Mouse (Mus musculus): ENCODE results near the gene Crtc3.

Gene Crtc3

GRCm38 (mm10) chr7:80685639-80686038, 3.0 kb downstream of the Crtc3 start:
- no peak for DNase-seq (ENCODE audit: low read depth, low spot score)

DNA sequence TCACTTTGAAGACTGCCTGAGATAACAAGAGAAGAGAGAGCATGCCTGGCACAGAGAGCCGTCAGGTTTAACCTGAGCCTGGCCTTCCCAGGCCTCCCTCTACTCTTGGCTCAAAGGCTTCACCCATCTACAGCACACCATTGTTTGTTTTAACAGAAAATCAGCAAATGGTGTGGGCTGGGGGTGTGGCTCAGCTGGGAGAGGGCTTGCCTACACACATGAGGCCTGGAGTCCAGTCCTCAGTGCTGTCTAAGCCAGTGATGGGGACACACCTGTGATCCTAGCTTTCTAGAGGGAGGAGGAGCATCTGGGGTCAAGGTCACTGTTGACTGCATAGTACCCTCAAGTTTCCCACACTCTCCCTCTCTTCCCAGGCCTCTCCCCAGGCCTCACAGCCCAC, 6.0 kb downstream of the Crtc3 start:
- no peak for DNase-seq (ENCODE audit: low read depth, low spot score)

- no peak for DNase-seq (ENCODE audit: low read depth, low spot score)
Observed at GRCm38 (mm10) chr7:80680218-80680847, 8.3 kb downstream of the Crtc3 start.

DNA sequence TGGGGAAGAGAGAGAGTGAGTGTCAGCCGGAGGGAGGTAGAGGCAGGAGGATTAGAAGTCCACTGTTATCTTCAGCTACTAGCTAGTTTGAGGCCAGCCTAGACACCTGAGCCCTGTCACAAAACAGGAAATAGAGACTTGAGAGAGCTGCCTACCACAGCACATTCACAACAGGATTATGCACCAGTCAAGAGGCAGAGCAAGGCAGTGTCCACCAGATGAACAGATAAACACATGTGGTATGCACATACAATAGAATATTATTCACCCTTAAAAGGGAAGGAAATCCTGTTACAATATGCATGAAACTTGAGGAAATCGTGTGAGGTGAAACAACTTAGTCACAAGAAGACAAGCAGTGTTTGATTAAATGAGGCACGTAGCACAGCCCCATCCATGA, 16.4 kb downstream of the Crtc3 start:
- DNase-seq (ENCODE audit: low read depth, low spot score), result no peak

GRCm38 (mm10) chr7:80670889-80671288, 17.8 kb downstream of the Crtc3 start:
- DNase-seq (ENCODE audit: low read depth, low spot score), result no peak

DNA sequence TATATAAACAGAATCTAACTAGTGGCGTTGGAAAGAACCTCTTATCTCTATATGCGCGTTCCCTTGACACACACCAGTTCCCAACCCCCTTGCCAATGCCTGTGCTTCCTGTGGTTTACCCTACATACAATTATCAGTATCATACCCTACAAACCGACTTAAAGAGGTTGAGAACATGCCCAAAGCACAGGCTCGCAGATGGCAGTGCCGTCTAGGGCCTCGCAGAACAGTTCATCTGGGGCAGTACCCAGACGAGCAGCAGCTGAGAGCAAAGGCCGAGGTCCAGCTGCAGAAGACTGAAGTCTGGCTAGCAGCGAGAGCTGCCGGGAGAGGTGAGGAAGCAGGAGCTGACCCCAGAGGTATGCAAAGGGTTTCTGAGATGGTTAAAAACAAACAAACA, 21.5 kb downstream of the Crtc3 start:
- DNase-seq (ENCODE audit: low read depth, low spot score), result no peak

- DNase-seq (ENCODE audit: low read depth, low spot score), result no peak
Observed at GRCm38 (mm10) chr7:80666198-80666915, 22.3 kb downstream of the Crtc3 start.

GRCm38 (mm10) chr7:80661082-80661481, 27.6 kb downstream of the Crtc3 start:
- DNase-seq (ENCODE audit: low read depth, low spot score), result no peak

- DNase-seq (ENCODE audit: low read depth, low spot score), result no peak
Observed at GRCm38 (mm10) chr7:80660619-80661018, 28.1 kb downstream of the Crtc3 start.

- DNase-seq (ENCODE audit: low read depth, low spot score), result no peak
Observed at GRCm38 (mm10) chr7:80657896-80658295, 30.8 kb downstream of the Crtc3 start.

- no peak for DNase-seq (ENCODE audit: low read depth, low spot score)
Observed at GRCm38 (mm10) chr7:80655350-80656013, 33.2 kb downstream of the Crtc3 start.

DNA sequence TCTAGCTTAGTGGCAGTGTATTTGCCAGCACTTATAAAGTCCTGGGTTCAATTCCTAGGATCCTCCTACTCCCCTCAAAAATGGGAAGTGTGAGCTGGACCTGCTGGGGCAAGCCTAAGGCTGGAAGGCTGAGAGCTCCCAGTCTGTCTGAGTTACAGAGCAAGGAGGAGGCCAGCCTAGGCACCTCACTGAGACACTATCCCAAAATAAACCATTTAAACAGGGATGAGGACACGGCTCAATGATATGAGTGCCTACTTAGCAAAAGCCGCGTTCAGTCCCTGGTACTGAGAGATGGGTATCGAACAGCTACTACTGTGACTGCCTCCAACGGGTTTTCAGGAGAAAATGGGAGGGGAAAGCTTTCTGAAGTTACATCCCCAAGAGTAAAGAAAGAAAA, 33.8 kb downstream of the Crtc3 start:
- DNase-seq (ENCODE audit: low read depth, low spot score), result no peak

DNA sequence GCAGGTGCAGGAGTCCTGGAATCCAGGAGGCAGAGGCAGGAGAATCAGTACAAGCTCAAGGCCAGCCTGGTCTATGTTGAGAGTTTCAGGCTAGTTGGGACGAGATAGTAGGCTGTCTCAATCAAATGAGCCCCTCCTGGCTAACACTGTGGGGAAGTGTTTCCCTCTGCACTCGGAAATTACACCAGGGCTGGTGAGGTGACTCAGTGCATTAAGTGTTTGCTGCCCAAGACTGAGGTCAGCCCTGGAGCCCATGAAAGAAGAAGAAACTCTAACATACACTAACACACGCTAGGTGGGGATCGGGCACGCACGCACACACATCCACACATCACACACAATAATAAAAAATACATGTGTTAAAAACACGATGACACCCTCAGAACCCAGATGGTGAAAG, 34.3 kb downstream of the Crtc3 start:
- no peak for DNase-seq (ENCODE audit: low read depth, low spot score)

DNA sequence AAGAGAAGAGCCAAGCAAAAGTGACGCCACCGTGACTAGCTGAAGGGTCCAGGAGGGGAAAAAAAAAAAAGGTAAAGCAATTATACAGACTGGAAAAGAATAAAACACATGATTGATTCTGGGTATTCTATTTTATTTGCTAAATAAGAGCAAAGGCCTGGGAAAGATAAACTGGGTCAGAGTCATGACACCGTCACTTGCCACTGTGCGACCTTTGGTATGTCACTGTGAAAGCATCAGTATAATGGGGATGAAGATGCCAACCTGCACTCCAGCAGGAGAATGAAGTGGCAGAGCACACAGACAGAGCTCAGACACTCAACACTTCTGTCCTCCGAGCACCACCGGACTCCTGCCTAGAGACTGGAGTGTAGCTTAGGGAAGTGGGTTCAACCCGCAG, 34.7 kb downstream of the Crtc3 start:
- DNase-seq (ENCODE audit: low read depth, low spot score), result no peak

DNA sequence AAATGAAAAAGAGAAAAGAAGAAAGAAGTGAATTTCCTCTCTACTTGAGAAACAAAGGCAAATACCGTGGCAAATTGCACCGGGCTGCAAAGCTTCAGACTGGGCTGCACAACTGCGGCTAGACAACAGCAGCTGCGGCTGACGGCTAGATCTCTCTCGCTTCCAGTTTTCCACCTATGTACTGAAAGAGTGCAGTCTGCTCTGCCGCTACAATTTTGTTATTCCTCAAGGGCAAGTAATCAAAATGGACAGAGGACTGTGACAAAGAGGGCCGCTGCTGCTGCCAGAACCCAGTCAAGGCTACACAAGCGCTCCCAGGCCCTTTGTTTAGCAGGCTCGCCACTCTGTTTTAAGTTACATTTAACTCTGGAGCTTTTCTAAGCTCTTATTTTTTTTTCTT, 35.6 kb downstream of the Crtc3 start:
- no peak for DNase-seq (ENCODE audit: low read depth, low spot score)

DNA sequence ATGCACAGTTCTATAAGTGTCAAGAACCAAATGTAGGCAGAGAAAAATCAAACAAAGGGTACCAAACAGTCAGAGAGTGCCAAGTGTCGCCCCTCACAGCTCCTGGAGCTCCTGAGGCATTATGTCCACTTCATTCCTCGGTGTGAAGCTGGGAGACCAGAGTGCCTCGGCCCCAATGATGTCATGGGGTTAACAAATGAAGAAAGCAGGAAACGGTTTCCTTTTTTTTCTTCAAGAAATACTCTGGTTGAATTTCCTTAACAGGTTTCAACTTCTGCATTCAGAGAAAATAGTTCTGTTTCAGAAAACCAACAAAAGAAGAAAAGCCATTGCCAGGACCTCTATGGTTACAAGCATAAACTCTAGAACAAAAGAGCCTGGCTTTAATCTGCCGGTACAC, 36.4 kb downstream of the Crtc3 start:
- DNase-seq (ENCODE audit: low read depth, low spot score), result no peak

GRCm38 (mm10) chr7:80647437-80647871, 41.2 kb downstream of the Crtc3 start:
- DNase-seq (ENCODE audit: low read depth, low spot score), result peak; percentile 76

DNA sequence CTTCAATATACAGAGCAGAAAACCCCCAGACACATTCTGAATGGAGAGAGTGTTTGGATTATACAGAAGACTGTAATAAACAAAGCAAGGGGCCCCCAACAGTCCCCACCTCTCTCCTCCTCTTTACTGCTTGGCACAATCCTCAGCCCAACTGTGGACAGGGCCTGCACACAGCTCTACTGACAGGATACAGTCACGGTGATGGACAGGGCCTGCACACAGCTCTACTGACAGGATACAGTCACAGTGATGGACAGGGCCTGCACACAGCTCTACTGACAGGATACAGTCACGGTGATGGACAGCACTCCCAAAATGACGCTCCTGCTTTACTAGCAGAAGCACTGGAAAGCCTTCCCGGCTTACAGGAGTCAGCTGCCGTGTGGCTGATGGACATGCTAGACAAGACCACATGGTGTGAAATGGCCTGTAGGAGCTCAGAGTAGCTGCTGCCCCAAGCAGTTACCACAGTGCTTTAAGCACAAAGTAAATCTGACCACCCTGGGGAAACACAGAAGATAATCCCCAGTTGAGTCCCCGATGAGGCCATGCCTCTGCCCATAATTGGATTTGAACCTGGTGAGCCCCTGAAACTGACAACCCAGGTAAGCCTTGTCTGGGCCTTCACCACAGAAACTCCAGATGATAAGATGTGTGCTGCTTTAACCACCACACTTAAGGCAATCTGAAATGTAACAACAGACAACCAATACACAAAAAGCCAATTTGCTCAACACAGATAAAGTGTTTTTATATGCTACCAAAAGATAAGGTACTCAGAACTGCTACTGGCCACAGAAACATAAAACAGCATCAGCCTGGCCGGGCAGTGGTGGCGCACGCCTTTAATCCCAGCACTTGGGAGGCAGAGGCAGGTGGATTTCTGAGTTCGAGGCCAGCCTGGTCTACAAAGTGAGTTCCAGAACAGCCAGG, 42.3 kb downstream of the Crtc3 start:
- no peak for DNase-seq (ENCODE audit: low read depth, low spot score)

GRCm38 (mm10) chr7:80642976-80643666, 45.6 kb downstream of the Crtc3 start:
- peak; percentile 59 for DNase-seq (ENCODE audit: low read depth, low spot score)

- DNase-seq (ENCODE audit: low read depth, low spot score), result no peak
Observed at GRCm38 (mm10) chr7:80642552-80642951, 46.1 kb downstream of the Crtc3 start.

DNA sequence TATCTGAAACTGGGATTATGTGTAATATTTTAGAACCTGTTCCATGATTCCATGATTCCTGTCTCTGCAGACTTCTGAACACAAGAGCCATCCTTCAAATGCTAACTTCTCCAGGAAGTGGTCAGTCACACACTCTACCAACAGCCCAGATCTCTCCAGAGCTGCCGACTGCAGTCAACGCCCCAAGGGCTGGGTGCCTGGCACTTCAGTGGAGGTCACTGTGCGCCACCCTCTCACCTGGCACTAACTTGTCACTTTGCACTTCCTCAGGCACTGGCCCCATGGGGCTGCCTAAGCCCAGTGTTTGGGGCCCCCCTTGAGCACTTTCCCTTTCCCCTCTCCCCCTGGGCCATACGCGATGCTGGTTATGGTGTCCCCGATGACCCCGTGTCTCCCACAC, 46.8 kb downstream of the Crtc3 start:
- DNase-seq (ENCODE audit: low read depth, low spot score), result no peak
